Mouse (Mus musculus): ENCODE results near the gene Cnnm4. TPM values are rescaled to one million over a fixed set of nuclear protein-coding genes. Genes with fewer than 3 reads are reported as not detected.

Cnnm4 gene
- total and polyA plus RNA-seq, 2 experiments from 2014 or later: 10.0 to 18.5 TPM

DNA sequence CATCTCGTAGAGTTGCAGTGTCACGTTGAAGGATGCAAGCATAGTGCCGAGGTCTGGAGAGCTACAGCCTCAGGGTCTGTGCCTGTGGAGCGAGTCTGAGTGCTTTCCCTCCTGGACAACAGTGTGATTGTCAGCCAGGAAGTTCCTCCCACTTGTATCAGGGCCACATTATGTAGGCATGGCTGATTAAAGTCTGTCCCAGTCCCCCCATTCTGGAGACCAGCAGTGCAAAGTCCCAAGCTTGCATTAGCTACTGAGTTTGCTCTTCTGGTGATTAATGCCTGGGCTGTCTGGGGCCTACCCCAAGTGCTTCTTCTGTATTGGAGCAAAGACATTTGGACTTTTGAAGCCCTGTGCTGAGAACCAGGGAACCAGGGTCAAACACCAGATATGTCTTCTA, 12.4 kb downstream of the Cnnm4 start:
- TF ChIP-seq CTCF (IDR thresholded peaks at IDR 0.05; ENCODE audit: low read depth): no peak
- H3K36me3 ChIP-seq (ENCODE audit: insufficient read depth, low read length): no peaks in the 10 kb centered on the region
- WGBS: 53% methylated on average over 4 of the region's 4 CpGs
- no peaks in the 10 kb centered on the region for H3K9me3 ChIP-seq (ENCODE audit: low read length)
- no peak overlapping the region for H3K4me2 ChIP-seq (ENCODE audit: low read depth, low read length)
- H3K27me3 ChIP-seq (ENCODE audit: insufficient read depth, low read length): no peaks in the 10 kb centered on the region
- H3K27ac ChIP-seq: no peak overlapping the region
- DNase-seq (ENCODE audit: low spot score): no peak
- ATAC-seq: no peak
- H3K9ac ChIP-seq (replicated peaks; ENCODE audit: low read length): no peak overlapping the region
- no peak overlapping the region for H3K4me3 ChIP-seq (ENCODE audit: low read length)
- no peaks in the 10 kb centered on the region for H3K4me1 ChIP-seq (ENCODE audit: insufficient read depth, low read length)

DNA sequence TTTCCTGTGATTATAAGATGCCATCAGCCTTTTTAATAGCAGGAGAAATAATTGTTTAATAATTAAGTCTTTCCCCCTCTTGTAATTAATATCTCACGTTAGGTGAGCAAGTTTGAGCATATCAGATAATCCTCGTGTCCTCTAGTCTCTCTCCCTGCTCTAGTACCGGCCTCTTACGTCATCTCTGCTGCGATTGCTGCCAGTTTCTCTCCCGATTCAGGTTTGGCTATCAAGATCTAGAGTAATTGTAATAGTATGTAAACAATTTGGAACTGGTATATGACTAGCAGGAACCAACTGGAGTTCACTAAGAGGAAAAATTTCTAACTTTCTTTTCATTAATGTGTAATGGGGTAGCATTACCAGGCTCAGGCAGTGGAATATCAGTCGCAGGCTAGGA, 13.7 kb downstream of the Cnnm4 start:
- DNase-seq (ENCODE audit: low spot score) (no peak), ATAC-seq (no peak)
- H3K4me3 ChIP-seq (ENCODE audit: low read length): no peak overlapping the region
- 72% methylated on average over 7 of the region's 7 CpGs for WGBS
- no peaks in the 10 kb centered on the region for H3K36me3 ChIP-seq (ENCODE audit: insufficient read depth, low read length)
- no peaks in the 10 kb centered on the region for H3K9me3 ChIP-seq (ENCODE audit: low read length)
- no peak overlapping the region for H3K27ac ChIP-seq
- H3K27me3 ChIP-seq (ENCODE audit: insufficient read depth, low read length): no peaks in the 10 kb centered on the region
- H3K4me2 ChIP-seq (ENCODE audit: low read depth, low read length): no peak overlapping the region
- no peak overlapping the region for H3K9ac ChIP-seq (replicated peaks; ENCODE audit: low read length)
- H3K4me1 ChIP-seq (ENCODE audit: insufficient read depth, low read length): no peaks in the 10 kb centered on the region
- no peak for TF ChIP-seq CTCF (IDR thresholded peaks at IDR 0.05; ENCODE audit: low read depth)

DNA sequence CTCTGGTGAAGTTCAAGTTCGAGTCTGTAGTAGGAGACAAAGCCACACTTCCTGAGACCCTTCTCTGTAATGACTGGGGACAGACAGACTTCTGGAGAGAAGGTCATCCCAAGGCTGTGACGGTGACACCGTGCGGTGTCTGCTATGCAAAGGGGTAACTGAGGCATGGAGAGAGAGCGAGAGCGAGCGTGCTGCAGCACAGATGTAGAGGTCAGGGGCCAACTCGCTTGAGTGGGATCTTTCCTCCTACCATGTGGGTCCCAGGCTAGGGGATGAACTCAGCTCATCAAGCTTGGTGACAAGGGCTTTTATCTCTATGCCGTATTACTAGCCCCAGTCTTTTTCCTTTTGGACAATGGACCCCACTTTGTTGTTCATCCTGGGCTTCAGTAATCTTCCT, 15.7 kb downstream of the Cnnm4 start:
- Histone ChIP-seq H3K4me1 (ENCODE audit: insufficient read depth, low read length) (no peaks in the 10 kb centered on the region), H3K36me3 (ENCODE audit: insufficient read depth, low read length) (no peaks in the 10 kb centered on the region), H3K27me3 (ENCODE audit: insufficient read depth, low read length) (no peaks in the 10 kb centered on the region), H3K9me3 (ENCODE audit: low read length) (no peaks in the 10 kb centered on the region), H3K27ac (no peak overlapping the region), H3K9ac (replicated peaks; ENCODE audit: low read length) (no peak overlapping the region), H3K4me2 (ENCODE audit: low read depth, low read length) (no peak overlapping the region), H3K4me3 (ENCODE audit: low read length) (no peak overlapping the region)
- 58% methylated on average over 9 of the region's 9 CpGs for WGBS
- ATAC-seq: no peak
- TF ChIP-seq CTCF (IDR thresholded peaks at IDR 0.05; ENCODE audit: low read depth): no peak
- no peak for DNase-seq (ENCODE audit: low spot score)

DNA sequence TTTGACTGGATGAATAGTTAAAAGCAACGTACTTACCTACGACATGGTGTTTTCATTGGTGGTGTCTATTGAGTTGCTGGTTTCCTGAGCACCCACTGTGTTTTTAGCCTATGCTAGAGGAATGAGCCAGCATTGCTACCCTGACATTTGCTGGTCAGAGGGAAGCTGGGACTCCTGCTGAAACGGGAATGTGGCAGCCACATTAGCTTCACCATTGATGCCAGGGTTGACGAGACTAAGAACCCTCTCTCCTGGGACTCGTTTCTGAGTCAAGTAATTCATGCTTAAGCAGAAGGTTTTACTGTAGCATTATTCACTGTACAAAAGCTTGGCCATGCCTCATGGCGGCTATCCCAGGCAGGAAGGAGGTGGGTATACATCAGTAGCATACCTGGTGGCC, 18.2 kb downstream of the Cnnm4 start:
- Histone ChIP-seq H3K9me3 (ENCODE audit: low read length) (no peaks in the 10 kb centered on the region), H3K4me3 (ENCODE audit: low read length) (no peak overlapping the region), H3K4me1 (ENCODE audit: insufficient read depth, low read length) (no peaks in the 10 kb centered on the region), H3K4me2 (ENCODE audit: low read depth, low read length) (no peak overlapping the region), H3K27me3 (ENCODE audit: insufficient read depth, low read length) (no peaks in the 10 kb centered on the region), H3K36me3 (ENCODE audit: insufficient read depth, low read length) (no peaks in the 10 kb centered on the region), H3K9ac (replicated peaks; ENCODE audit: low read length) (no peak overlapping the region), H3K27ac (no peak overlapping the region)
- WGBS: 61% methylated on average over 6 of the region's 6 CpGs
- ATAC-seq (no peak), DNase-seq (ENCODE audit: low spot score) (no peak)
- no peak for TF ChIP-seq CTCF (IDR thresholded peaks at IDR 0.05; ENCODE audit: low read depth)

DNA sequence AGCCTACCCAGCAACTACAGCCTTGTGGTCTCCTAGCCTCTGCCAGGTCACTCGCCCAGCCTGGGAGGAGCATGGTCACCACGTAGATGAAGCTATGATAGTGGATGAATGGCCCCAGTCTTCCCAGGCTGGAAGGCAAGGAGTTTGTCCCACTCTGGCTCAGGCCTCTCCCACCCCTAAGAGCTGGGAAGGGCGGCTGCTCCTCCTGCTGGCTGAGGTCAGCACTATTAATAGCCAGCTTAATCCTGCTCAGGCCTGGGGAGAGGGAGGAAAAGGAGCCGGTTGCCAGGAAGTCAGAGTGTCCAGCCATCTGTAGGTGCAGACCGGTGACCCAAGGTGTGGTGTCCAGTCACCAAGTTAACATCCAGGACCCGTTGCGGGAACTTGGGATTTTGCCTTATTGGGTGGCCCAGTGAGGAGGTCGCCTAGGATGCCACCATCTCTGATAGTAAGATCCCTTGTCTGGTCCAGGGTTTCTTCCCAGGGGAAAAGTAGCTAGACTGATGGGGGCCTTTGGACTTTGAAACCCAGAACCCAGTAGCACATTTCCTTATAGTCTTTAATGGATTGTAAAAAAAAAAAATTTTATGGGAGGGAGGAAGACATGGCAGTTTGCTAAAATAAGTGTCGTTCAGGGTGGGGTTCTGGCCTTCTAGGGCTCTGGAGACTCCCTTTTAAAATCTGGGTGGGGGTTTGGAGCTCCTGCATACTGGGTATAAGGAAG, 21.2 kb downstream of the Cnnm4 start:
- 51% methylated on average over 9 of the region's 9 CpGs for WGBS
- Histone ChIP-seq H3K4me2 (ENCODE audit: low read depth, low read length) (no peak overlapping the region), H3K27me3 (ENCODE audit: insufficient read depth, low read length) (no peaks in the 10 kb centered on the region), H3K4me1 (ENCODE audit: insufficient read depth, low read length) (no peaks in the 10 kb centered on the region), H3K27ac (no peak overlapping the region), H3K4me3 (ENCODE audit: low read length) (no peak overlapping the region), H3K9me3 (ENCODE audit: low read length) (no peaks in the 10 kb centered on the region), H3K36me3 (ENCODE audit: insufficient read depth, low read length) (no peaks in the 10 kb centered on the region), H3K9ac (replicated peaks; ENCODE audit: low read length) (no peak overlapping the region)
- peak; percentile 71 for TF ChIP-seq CTCF (IDR thresholded peaks at IDR 0.05; ENCODE audit: low read depth)
- DNase-seq (ENCODE audit: low spot score) (peak; percentile 57), ATAC-seq (peak; percentile 80)

DNA sequence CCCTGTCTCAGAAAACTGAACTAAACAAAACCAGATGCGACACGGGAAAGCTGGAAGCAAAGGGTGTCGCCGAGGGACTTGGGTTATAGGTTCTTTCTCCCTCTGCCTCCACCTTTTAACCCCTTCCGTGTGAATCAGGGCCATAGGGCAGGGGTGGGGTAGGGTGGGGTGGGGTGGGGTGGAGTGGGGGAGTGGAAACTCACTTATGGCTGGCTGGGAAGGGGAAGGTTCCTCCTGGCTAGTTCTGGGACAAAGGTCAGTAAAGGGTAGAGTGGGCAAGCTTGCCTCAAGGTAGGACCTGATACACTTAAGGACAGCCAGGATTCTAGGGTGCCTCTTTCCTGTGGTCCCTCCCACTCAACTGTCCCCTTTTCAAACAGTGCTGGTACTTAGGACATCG, 21.9 kb downstream of the Cnnm4 start:
- H3K9me3 ChIP-seq (ENCODE audit: low read length): no peaks in the 10 kb centered on the region
- no peaks in the 10 kb centered on the region for H3K4me1 ChIP-seq (ENCODE audit: insufficient read depth, low read length)
- H3K27ac ChIP-seq: no peak overlapping the region
- ATAC-seq (no peak), DNase-seq (ENCODE audit: low spot score) (no peak)
- no peak overlapping the region for H3K9ac ChIP-seq (replicated peaks; ENCODE audit: low read length)
- H3K36me3 ChIP-seq (ENCODE audit: insufficient read depth, low read length): no peaks in the 10 kb centered on the region
- 81% methylated on average over 6 of the region's 6 CpGs for WGBS
- no peak overlapping the region for H3K4me2 ChIP-seq (ENCODE audit: low read depth, low read length)
- H3K4me3 ChIP-seq (ENCODE audit: low read length): no peak overlapping the region
- no peaks in the 10 kb centered on the region for H3K27me3 ChIP-seq (ENCODE audit: insufficient read depth, low read length)
- no peak for TF ChIP-seq CTCF (IDR thresholded peaks at IDR 0.05; ENCODE audit: low read depth)

DNA sequence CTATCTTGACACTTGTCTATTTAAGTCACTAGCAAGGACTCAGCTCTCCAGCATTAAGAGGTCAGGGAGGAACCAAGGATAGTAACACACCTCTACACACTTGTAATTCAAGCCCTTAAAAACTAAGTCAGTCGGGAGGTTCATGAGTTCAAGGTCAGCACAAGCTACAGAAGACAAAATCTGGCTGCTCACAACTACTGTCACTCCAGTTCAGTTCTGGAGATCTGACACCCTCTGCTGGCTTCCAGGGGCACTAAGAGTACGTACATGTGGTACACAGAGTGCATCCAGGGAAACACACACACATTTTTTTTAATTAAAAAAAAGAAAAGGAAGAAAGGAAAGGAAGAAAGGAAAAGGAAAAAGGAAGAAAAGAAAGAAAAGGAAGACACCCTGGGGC, 25.3 kb downstream of the Cnnm4 start:
- TF ChIP-seq CTCF (IDR thresholded peaks at IDR 0.05; ENCODE audit: low read depth): peak; percentile 64
- Histone ChIP-seq H3K4me2 (ENCODE audit: low read depth, low read length) (no peak overlapping the region), H3K27ac (no peak overlapping the region), H3K4me3 (ENCODE audit: low read length) (no peak overlapping the region), H3K36me3 (ENCODE audit: insufficient read depth, low read length) (peaks cover 19% of the 10 kb centered on the region), H3K9ac (replicated peaks; ENCODE audit: low read length) (no peak overlapping the region), H3K9me3 (ENCODE audit: low read length) (no peaks in the 10 kb centered on the region), H3K27me3 (ENCODE audit: insufficient read depth, low read length) (no peaks in the 10 kb centered on the region), H3K4me1 (ENCODE audit: insufficient read depth, low read length) (no peaks in the 10 kb centered on the region)
- DNase-seq (ENCODE audit: low spot score) (peak; percentile 70), ATAC-seq (peak; percentile 55; the same call in 1 of the 2 replicates)
- 50% methylated on average over 2 of the region's 2 CpGs for WGBS
